In genomic region chr10:127898218-127898617, GRCm38 (mm10) we compare ENCODE assay signal across 36 mouse cellular contexts. TPM values are rescaled to one million over a fixed set of nuclear protein-coding genes. Genes with fewer than 3 reads are reported as not detected.
"Had no signal": no experiment of that assay in that cellular context is flagged by ENCODE, and none has a peak within 500 bp of the region (broad histone marks: within the 10 kb centered on the region; RNA-seq: fewer than 3 reads in every experiment).

Gene Sdr9c7 (plus strand): TSS chr10:127898518.

- H3K9me3 ChIP-seq: heart, embryonic 10.5 days; heart, embryonic 12.5 days; hindbrain, embryonic 10.5 days; hindbrain, embryonic 12.5 days; limb, embryonic 13.5 days; liver, embryonic 13.5 days had no signal

- H3K4me3 ChIP-seq: gastrocnemius, adult 2 months; heart, embryonic 10.5 days; heart, embryonic 12.5 days; hindbrain, embryonic 10.5 days; hindbrain, embryonic 12.5 days; layer of hippocampus, adult 2 months; left cerebral cortex, adult 2 months; limb, embryonic 13.5 days; liver, embryonic 13.5 days had no signal

- DNase-seq: gastrocnemius, adult 2 months; gastrocnemius, postnatal 10 days; gastrocnemius, postnatal 25 days; heart, adult 18-20 months; heart, postnatal 10 days; heart, postnatal 4 days; kidney, adult 18-20 months; kidney, adult 8-10 months; kidney, postnatal 10 days; kidney, postnatal 25 days; kidney, postnatal 4 days; liver; liver, embryonic 13.5 days had no signal

- H3K4me2 ChIP-seq: heart, embryonic 12.5 days; hindbrain, embryonic 12.5 days; hindbrain, embryonic 14.5 days; limb, embryonic 13.5 days; liver, embryonic 13.5 days had no signal

- H3K27me3 ChIP-seq: heart, embryonic 12.5 days; hindbrain, embryonic 12.5 days; limb, embryonic 13.5 days; liver, embryonic 13.5 days had no signal

- H3K9ac ChIP-seq: heart, embryonic 12.5 days; hindbrain, embryonic 12.5 days; hindbrain, embryonic 14.5 days; limb, embryonic 13.5 days; liver, embryonic 13.5 days had no signal

- ATAC-seq: hindbrain, embryonic 16.5 days had no signal

- H3K36me3 ChIP-seq: heart, embryonic 10.5 days; heart, embryonic 12.5 days; hindbrain, embryonic 10.5 days; hindbrain, embryonic 12.5 days; limb, embryonic 13.5 days; liver, embryonic 13.5 days had no signal

- H3K27ac ChIP-seq: gastrocnemius, adult 2 months; heart, embryonic 10.5 days; hindbrain, embryonic 10.5 days; hindbrain, embryonic 12.5 days; hindbrain, embryonic 14.5 days; layer of hippocampus, adult 2 months; left cerebral cortex, adult 2 months; limb, embryonic 13.5 days; liver, embryonic 13.5 days had no signal

- H3K4me1 ChIP-seq: hindbrain, embryonic 10.5 days; hindbrain, embryonic 12.5 days; limb, embryonic 13.5 days had no signal

RNA-seq across cellular contexts. Expression of gene Sdr9c7, which starts in this region (rescaled TPM):
- total RNA-seq: gastrocnemius, adult 2 months; gastrocnemius, postnatal 10 days; gastrocnemius, postnatal 25 days; gastrocnemius, postnatal 4 days; granulocyte monocyte progenitor cell, adult 5-6 weeks; heart, adult 18-20 months; heart, adult 8-10 months; heart, postnatal 10 days; heart, postnatal 25 days; heart, postnatal 4 days; layer of hippocampus, postnatal 10 days; layer of hippocampus, postnatal 25 days; left cerebral cortex, adult 2 months; left cerebral cortex, postnatal 14 days; left cerebral cortex, postnatal 36 days had no signal
- polyA plus RNA-seq: heart, embryonic 10.5 days; heart, embryonic 12.5 days; heart, embryonic 14.5 days; heart, embryonic 16.5 days; hindbrain, embryonic 10.5 days; hindbrain, embryonic 12.5 days; hindbrain, embryonic 14.5 days; hindbrain, embryonic 16.5 days; intestine, embryonic 14.5 days; kidney, embryonic 14.5 days; kidney, embryonic 16.5 days; limb, embryonic 11.5 days; limb, embryonic 13.5 days; liver, embryonic 13.5 days had no signal
